Mouse (Mus musculus) urinary bladder, adult 2 months (tissue): Measurements from ENCODE around the gene St8sia2. TPM values are rescaled to one million over a fixed set of nuclear protein-coding genes. Genes with fewer than 3 reads are reported as not detected.
"Not testable (repeated sequence)": the region's sequence is repeated elsewhere in the genome, so short reads cannot be mapped to it uniquely, and the experiment has no call there.

Experiments used
- DNase-seq: peaks from one replicate; pipeline ENCODE4 v3.0.0; 2022; ENCODE audit warnings: low spot score
- polyA plus RNA-seq: library from polyadenylated mRNA; depleted of rRNA; stranded (reverse); fragments of >200 nt; gene quantifications from 2 replicates; pipeline ENCODE4 v1.2.3, GENCODE M21; 2012

The St8sia2 gene
- polyA plus RNA-seq, 1 experiment: 0.59 TPM

- no peak for DNase-seq
These were observed 24.1 kb downstream of the St8sia2 start for GRCm38 (mm10) chr7:73989366-73989765.

- DNase-seq: not testable (repeated sequence)
These were observed 41.3 kb downstream of the St8sia2 start for GRCm38 (mm10) chr7:73972157-73972556.

- DNase-seq: no peak
These were observed 48.3 kb downstream of the St8sia2 start for GRCm38 (mm10) chr7:73965164-73965563.

GRCm38 (mm10) chr7:73962431-73962830 is 51.1 kb downstream of the St8sia2 start:
- DNase-seq: no peak

- no peak for DNase-seq
These were observed 59.0 kb downstream of the St8sia2 start for GRCm38 (mm10) chr7:73954441-73954840.

GRCm38 (mm10) chr7:73953131-73953530 is 60.4 kb downstream of the St8sia2 start:
- no peak for DNase-seq

- DNase-seq: no peak
These were observed 71.8 kb downstream of the St8sia2 start for GRCm38 (mm10) chr7:73941640-73942039.

GRCm38 (mm10) chr7:73939236-73939635 is 74.3 kb downstream of the St8sia2 start:
- DNase-seq: no peak

- DNase-seq: no peak
These were observed 75.3 kb downstream of the St8sia2 start for GRCm38 (mm10) chr7:73938046-73938810.

GRCm38 (mm10) chr7:73936119-73936518 is 77.4 kb downstream of the St8sia2 start:
- no peak for DNase-seq

- no peak for DNase-seq
These were observed 77.8 kb downstream of the St8sia2 start for GRCm38 (mm10) chr7:73935703-73936102.

GRCm38 (mm10) chr7:73933036-73933435 is 80.5 kb downstream of the St8sia2 start:
- no peak for DNase-seq

GRCm38 (mm10) chr7:73920921-73921485 is 92.5 kb downstream of the St8sia2 start:
- no peak for DNase-seq

GRCm38 (mm10) chr7:73917633-73918311 is 95.7 kb downstream of the St8sia2 start:
- DNase-seq: no peak

- DNase-seq: no peak
These were observed 101.6 kb downstream of the St8sia2 start for GRCm38 (mm10) chr7:73911899-73912298.

GRCm38 (mm10) chr7:73910843-73911242 is 102.6 kb downstream of the St8sia2 start:
- no peak for DNase-seq

GRCm38 (mm10) chr7:73909432-73910205 is 103.9 kb downstream of the St8sia2 start:
- no peak for DNase-seq

- DNase-seq: no peak
These were observed 119.0 kb downstream of the St8sia2 start for GRCm38 (mm10) chr7:73894506-73894905.

- DNase-seq: no peak
These were observed 121.7 kb downstream of the St8sia2 start for GRCm38 (mm10) chr7:73891830-73892229.

GRCm38 (mm10) chr7:73890891-73891610 is 122.4 kb downstream of the St8sia2 start:
- DNase-seq: no peak

GRCm38 (mm10) chr7:73890466-73890865 is 123.0 kb downstream of the St8sia2 start:
- no peak for DNase-seq
